In the genomic region with DNA sequence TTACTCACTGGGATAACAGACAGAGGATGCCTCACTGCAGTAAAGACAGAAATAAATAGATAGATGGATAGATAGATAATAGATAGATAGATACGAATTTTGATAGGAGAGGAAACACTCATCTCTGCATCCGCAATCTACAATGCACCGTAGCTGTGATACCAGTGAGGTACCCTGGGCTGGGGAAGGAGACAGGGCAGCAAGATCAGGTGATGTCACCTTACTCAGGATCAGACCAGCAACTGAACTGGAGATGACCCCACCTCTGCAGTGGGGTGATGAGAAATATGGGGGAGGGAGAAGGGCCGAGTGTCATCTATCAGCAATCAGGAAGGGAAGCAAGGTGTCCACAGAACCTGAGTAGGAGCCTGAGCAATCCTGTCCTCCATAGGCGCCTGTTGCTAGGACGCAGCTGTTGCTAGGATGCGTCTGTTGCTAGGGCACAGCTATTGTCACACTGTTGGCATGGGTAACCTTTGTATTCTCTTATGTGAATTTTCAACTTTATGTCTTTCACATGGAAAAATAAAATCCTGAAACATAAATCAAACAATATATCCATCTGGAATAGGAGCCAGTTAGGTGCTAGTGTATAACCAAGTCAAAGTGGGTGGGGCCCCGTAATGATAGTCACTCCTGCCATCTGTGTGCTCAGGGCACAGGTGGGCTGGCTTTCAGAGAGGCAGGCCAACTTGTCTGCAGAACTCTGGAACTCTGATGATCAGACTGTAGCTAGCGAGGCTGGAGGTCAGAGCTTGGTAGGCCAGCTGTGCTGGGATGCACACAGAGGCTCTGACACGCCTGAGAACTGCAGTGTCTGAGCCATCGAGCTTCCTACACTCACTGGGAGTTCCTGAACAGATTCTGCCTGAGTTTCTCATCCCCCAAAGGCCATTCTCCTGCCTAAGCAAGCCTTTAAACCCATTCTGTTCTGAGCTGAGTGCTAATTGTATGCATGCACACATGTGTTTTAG, we compare ENCODE assay signal across 14 mouse cellular contexts.
DNase-seq lines count a peak whose midpoint lies in the region; ATAC-seq and TF ChIP-seq lines count a peak whose summit lies in the region.
"Had no signal": no experiment of that assay in that cellular context is flagged by ENCODE, and none has a peak within 500 bp of the region (broad histone marks: within the 10 kb centered on the region; RNA-seq: fewer than 3 reads in every experiment).

No protein-coding gene starts in this region.

- no peaks in the 10 kb centered on the region for H3K9me3 ChIP-seq in hindbrain, embryonic 14.5 days (ENCODE audit: control insufficient read depth, low read length)
- no peaks in the 10 kb centered on the region for H3K9me3 ChIP-seq in midbrain, postnatal 0 days (ENCODE audit: low read length)
- H3K9me3 ChIP-seq: limb, embryonic 12.5 days had no signal

- no peak for DNase-seq in layer of hippocampus, adult 2 months (ENCODE audit: low spot score in 2 of 2)
- no peak for DNase-seq in layer of hippocampus, postnatal 25 days (ENCODE audit: extremely low spot score in 1 of 2, low spot score in 1 of 2)
- peak; percentile 14 for DNase-seq in embryo, embryonic 11 days
- peak; percentile 35 for DNase-seq in hindbrain, embryonic 14.5 days (ENCODE audit: low spot score)
- DNase-seq in midbrain, postnatal 0 days (ENCODE audit: low spot score), result peak; percentile 59
- no peak for DNase-seq in ovary, adult 18-20 months (ENCODE audit: low spot score)
- DNase-seq in cerebellum, adult 9-11 months, result no peak
- DNase-seq: cerebellum, postnatal 25 days; gastrocnemius, postnatal 25 days; kidney, adult 11 months; liver, postnatal 0 days; thymus, postnatal 14 days had no signal

- no peaks in the 10 kb centered on the region for H3K27me3 ChIP-seq in hindbrain, embryonic 14.5 days (ENCODE audit: control insufficient read depth, insufficient read depth, low read length)
- H3K27me3 ChIP-seq in midbrain, postnatal 0 days (ENCODE audit: insufficient read depth, low read length), result no peaks in the 10 kb centered on the region
- H3K27me3 ChIP-seq: limb, embryonic 12.5 days had no signal

- H3K4me2 ChIP-seq in hindbrain, embryonic 14.5 days (replicated peaks), result no peak overlapping the region
- no peak overlapping the region for H3K4me2 ChIP-seq in midbrain, postnatal 0 days (ENCODE audit: low read depth, low read length, poor library complexity, severe bottlenecking)
- H3K4me2 ChIP-seq: limb, embryonic 12.5 days had no signal

- H3K36me3 ChIP-seq in hindbrain, embryonic 14.5 days (replicated peaks; ENCODE audit: control insufficient read depth, insufficient read depth), result no peaks in the 10 kb centered on the region
- no peaks in the 10 kb centered on the region for H3K36me3 ChIP-seq in midbrain, postnatal 0 days (ENCODE audit: insufficient read depth, low read length)
- H3K36me3 ChIP-seq: limb, embryonic 12.5 days had no signal

- H3K9ac ChIP-seq in hindbrain, embryonic 14.5 days, result no peak overlapping the region
- no peak overlapping the region; the same call in 1 of the 2 replicates for H3K9ac ChIP-seq in midbrain, postnatal 0 days (replicated peaks; ENCODE audit: low read length, poor library complexity, severe bottlenecking)
- H3K9ac ChIP-seq: limb, embryonic 12.5 days; liver, postnatal 0 days had no signal

- H3K27ac ChIP-seq in layer of hippocampus, adult 2 months, result peak overlapping the region; percentile 73
- H3K27ac ChIP-seq in hindbrain, embryonic 14.5 days, result peak overlapping the region; percentile 47; the same call in 1 of the 2 replicates
- H3K27ac ChIP-seq in midbrain, postnatal 0 days (ENCODE audit: low read depth, low read length), result peak overlapping the region; percentile 26; the same call in 1 of the 2 replicates
- H3K27ac ChIP-seq: limb, embryonic 12.5 days had no signal

- peaks cover 17% of the 10 kb centered on the region for H3K4me1 ChIP-seq in hindbrain, embryonic 14.5 days (replicated peaks; ENCODE audit: control insufficient read depth, insufficient read depth, low read length)
- peaks cover 11% of the 10 kb centered on the region; the same call in 1 of the 2 replicates for H3K4me1 ChIP-seq in midbrain, postnatal 0 days (ENCODE audit: insufficient read depth, low read length)

- no peak for ATAC-seq in hindbrain, embryonic 14.5 days (ENCODE audit: low FRiP score)
- peak; percentile 77; the same call in 1 of the 2 replicates for ATAC-seq in midbrain, postnatal 0 days (ENCODE audit: low FRiP score)
- no peak for ATAC-seq in inflammation-experienced regulatory T-cells, adult 6 months
- ATAC-seq: liver, postnatal 0 days had no signal

- WGBS in hindbrain, embryonic 14.5 days, result 61% methylated on average over 11 of the region's 11 CpGs
- WGBS in midbrain, postnatal 0 days, result 56% methylated on average over 11 of the region's 11 CpGs

- H3K4me3 ChIP-seq in layer of hippocampus, adult 2 months, result no peak overlapping the region
- no peak overlapping the region for H3K4me3 ChIP-seq in hindbrain, embryonic 14.5 days (replicated peaks; ENCODE audit: low read length)
- no peak overlapping the region for H3K4me3 ChIP-seq in midbrain, postnatal 0 days (ENCODE audit: low read depth, low read length)
- H3K4me3 ChIP-seq: limb, embryonic 12.5 days had no signal

- TF ChIP-seq CTCF in layer of hippocampus, adult 2 months (conservative IDR thresholded peaks at IDR 0.05), result no peak
- no peak for TF ChIP-seq CTCF in midbrain, postnatal 0 days (IDR thresholded peaks at IDR 0.05)

Comparison
In these comparisons a context has a peak if more than half of its experiments do, and no peak if none do; other contexts are left out.
1. DNase-seq: peak in embryo, embryonic 11 days (single experiment), hindbrain, embryonic 14.5 days (single experiment) and midbrain, postnatal 0 days (single experiment); none in layer of hippocampus, adult 2 months (0 of 2), layer of hippocampus, postnatal 25 days (0 of 2), ovary, adult 18-20 months (single experiment) and cerebellum, adult 9-11 months (single experiment).
2. Peak in every context shown above with its lines, with median percentiles within 50 percentile points of each other: H3K27ac ChIP-seq.